Mouse (Mus musculus) macrophage (primary cell): ENCODE results near the gene Ubl3. TPM values are rescaled to one million over a fixed set of nuclear protein-coding genes. Genes with fewer than 3 reads are reported as not detected.
A peak's percentile ranks its signal among the peaks of the same experiment; 100 is the strongest.

Source experiments
- H3K27ac ChIP-seq: fragments of 350-480 bp; formaldehyde crosslinking; 2 replicates; pipeline ENCODE4 v1.9.0; 2021
- H3K36me3 ChIP-seq: fragments of 350-480 bp; formaldehyde crosslinking; 2 replicates; pipeline ENCODE4 v1.9.0; 2021; ENCODE audit errors: inconsistent target
- H3K4me3 ChIP-seq: fragments of 350-480 bp; formaldehyde crosslinking; 2 replicates; pipeline ENCODE4 v1.9.0; 2021; ENCODE audit errors: inconsistent target
- H3K79me2 ChIP-seq: fragments of 350-480 bp; formaldehyde crosslinking; 2 replicates; pipeline ENCODE4 v1.9.0; 2021; ENCODE audit errors: inconsistent target
- WGBS: methylation state at CpG from one replicate; pipeline ENCODE4 v1.1.7; 2026; ENCODE audit warnings: inconsistent platforms; ENCODE audit not compliant: missing documents; 5-methylcytosine and 5-hydroxymethylcytosine counted together
- polyA plus RNA-seq: library from polyadenylated mRNA; stranded (reverse); fragments of 250-400 nt; gene quantifications from 3 replicates; pipeline ENCODE4 v1.2.4, GENCODE M21; 2018; ENCODE audit warnings: inconsistent platforms
- total RNA-seq, 78 experiments: library from RNA; depleted of rRNA; stranded (reverse); fragments of 250-400 nt; gene quantifications; 1 replicate in 9 of 78; 2 replicates in 24 of 78; 3 replicates in 43 of 78; 4 replicates in 2 of 78; pipeline ENCODE4 v1.2.4; 2018; ENCODE audit warnings: inconsistent platforms in 56 of 78

Ubl3 gene
- 100 to 1,000 TPM in 25 of 26 experiments, 10 to 100 TPM in 1; 70.4 to 545 (median 156) TPM for total RNA-seq (2018; cell fraction: chromatin; rRNA removed)
- total RNA-seq (2018; cell fraction: cytosol; rRNA removed) = 100 to 1,000 TPM; 155 to 296 (median 210) TPM
- total RNA-seq (2018; cell fraction: nucleus; rRNA removed) = 100 to 1,000 TPM; 120 to 291 (median 146) TPM
- polyA plus RNA-seq = 131 to 179 TPM (median 142 TPM) in 3 replicates

DNA sequence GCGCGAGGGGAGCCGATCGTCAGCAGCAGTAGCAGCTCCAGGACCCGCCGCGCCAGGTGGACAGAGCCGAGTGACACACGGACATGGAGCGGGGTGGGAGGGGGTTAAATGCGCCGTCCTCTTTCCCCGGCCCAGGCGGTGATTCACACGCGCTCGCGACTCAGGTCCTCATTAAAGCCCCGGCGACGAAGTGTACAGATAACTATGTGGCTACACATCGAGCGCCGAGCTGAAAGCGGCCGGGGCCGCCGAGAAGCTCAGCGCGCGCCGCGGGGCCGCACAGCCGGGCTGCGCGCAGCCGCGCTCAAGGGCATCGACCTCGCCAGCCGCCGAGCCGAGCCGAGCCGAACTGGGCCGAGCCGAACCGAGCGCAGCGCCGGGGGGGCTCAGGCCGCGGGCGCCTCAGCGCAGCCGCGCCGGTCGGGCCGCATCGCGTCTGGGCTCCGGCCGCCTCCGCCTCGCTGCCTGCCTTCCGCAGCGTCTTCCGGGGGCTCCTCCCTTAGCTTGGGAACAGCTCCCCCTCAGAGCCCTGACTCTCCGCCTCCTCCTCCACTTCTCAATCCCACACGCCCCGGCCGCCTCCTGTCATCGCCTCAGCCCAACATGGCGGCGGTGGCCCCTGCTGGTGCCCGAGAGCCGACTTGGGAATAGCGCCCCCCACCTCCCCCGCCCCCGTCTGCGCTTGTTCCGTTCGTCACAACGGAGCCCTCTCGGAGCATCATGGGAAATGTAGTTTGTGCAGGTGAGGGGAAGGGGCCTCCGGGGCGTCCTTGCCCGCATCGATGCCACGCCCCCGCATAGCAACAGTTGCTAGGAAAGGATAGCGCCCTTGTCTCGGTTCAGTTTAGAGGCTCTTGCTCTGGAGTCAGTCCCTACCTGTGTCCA, at the start of gene Ubl3:
TSS of gene Ubl3 (minus strand) at position 603 of the 885 bp plus-strand sequence.
- Histone ChIP-seq H3K36me3 (no peaks in the 10 kb centered on the region), H3K27ac (peak within 1 kb of the TSS; percentile 88), H3K79me2 (peaks cover 40% of the 10 kb centered on the region), H3K4me3 (peak within 1 kb of the TSS; percentile 94)
- WGBS = 1% methylated on average over 95 of the region's 95 CpGs

DNA sequence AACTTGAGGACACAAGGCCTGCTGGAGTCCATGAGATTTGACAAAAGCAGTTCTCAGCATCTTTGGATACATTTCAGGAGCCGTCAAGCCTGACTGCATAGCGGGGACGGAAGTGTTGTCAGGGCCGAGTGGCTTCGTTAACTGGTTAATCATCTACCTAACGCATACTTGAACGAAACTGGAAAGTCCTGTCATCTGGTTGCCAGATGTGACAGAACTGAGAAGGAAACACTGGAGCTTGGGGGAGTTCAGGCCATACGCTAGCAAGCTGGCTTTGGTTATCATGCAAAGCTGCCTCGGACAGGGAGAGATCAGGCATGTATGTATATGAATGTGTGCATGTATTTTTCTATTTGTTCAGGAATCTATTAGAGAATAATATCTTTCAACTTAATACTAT, 45.8 kb upstream of the Ubl3 start:
- H3K36me3 ChIP-seq = no peaks in the 10 kb centered on the region
- no peak overlapping the region for H3K4me3 ChIP-seq
- H3K79me2 ChIP-seq = no peaks in the 10 kb centered on the region
- no peak overlapping the region for H3K27ac ChIP-seq
- WGBS = 96% methylated on average over 9 of the region's 9 CpGs

DNA sequence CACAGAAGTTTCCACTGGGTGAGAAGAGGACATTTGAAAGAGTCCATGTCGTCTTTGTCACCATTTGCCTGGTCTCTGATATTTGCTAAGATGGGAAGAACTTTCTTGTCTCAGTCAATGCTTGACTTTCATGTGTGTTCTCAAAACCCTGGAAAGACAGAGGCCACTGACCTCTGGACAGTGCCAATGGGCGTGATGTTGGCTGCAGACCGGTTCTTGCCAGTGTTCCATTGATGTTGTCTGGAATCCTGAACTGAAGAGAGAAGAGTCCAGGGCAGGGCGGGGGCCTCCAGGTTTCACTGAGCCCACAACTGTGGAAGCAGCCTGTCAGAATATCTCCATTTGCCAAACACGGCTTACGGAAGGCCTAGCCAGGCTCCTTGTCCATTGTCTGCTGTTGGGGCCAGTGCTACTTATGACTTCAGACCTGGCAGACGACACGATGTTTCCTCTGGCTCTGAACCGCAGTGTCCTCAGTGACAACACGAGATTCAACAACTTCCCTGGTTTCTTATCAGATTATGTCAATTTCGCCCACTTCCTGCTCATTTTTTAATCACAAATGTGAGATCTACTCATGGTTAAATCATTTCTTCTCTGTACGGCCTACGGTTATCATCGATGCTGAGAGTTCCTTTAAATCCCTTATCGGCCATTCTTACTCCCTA, 43.6 kb upstream of the Ubl3 start:
- no peaks in the 10 kb centered on the region for H3K79me2 ChIP-seq
- H3K4me3 ChIP-seq = no peak overlapping the region
- WGBS = 73% methylated on average over 15 of the region's 15 CpGs
- no peaks in the 10 kb centered on the region for H3K36me3 ChIP-seq
- no peak overlapping the region for H3K27ac ChIP-seq

DNA sequence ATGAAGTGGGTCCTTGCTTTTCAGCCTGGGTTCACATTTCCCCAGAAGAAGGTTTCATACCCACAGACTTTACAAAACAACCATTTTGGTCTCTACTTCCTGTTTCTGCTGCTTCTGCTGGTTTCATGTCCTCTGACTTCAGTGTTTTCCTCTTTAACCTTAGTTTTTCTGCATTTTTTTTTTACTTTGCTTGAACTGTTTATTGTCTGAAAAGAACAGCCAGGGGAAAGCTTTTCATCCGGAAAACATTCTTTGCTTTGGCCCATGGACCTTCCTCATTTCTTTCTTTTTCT, 42.8 kb upstream of the Ubl3 start:
- Histone ChIP-seq H3K27ac (peak overlapping the region; percentile 44), H3K4me3 (no peak overlapping the region), H3K36me3 (no peaks in the 10 kb centered on the region), H3K79me2 (no peaks in the 10 kb centered on the region)
- 55% methylated on average over 1 of the region's 1 CpGs for WGBS

DNA sequence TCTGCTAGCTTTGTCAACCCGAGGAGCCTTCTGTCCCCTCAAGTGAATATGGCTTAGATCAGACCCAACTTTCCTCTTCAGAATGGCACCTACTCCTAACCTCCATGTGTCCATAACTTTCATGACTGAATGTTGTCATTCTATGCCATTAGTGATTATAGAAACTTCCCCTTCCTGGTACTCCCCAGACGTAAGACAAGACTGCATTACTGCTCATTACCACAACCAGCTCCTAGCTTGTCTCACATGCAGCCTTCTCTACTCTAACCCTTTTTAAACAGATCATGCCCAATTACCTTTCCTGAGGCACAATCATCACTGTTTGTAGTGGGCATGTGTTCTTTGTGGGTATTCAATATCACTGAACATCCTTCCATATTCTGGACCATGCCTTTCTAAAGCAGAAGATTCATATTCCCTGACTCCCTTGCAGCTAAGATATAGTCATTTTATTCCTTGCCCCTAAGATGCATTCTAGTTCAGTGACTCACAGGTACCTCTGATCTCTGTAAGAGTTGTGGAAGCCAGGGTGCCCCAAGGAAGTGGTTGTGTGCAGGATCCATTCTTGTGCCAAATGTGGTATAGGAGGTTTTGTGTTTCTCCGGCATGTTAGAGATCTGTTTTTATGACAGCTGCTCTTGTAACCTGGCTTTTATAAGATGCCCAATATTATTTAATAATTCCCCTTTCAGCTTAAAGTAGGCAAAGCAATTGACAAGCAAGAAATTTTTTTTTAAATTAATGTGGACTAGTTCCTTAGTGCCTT, 42.3 kb upstream of the Ubl3 start:
- Histone ChIP-seq H3K27ac (peak overlapping the region; percentile 44), H3K4me3 (no peak overlapping the region), H3K36me3 (no peaks in the 10 kb centered on the region), H3K79me2 (no peaks in the 10 kb centered on the region)
- WGBS = 43% methylated on average over 3 of the region's 3 CpGs

DNA sequence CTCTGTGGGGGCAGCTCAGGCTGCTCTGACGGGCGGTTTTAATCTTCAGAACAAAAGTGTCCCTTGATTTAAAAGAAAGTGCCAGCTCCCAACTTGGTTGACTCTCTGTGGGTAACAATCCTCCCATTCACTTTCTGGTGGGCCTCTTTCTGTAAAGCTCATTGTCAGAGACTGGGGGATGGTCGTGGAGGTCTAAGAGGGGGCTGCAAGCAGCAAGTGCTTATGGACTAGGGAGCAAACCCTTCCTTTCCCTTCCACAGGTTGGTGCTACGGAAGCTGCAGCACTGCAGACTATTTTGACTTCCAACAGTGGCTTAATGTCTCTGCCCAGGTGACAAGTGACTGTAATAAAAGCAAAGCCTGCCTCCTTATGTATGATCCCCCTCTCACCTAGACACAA, 41.0 kb upstream of the Ubl3 start:
- 94% methylated on average over 4 of the region's 4 CpGs for WGBS
- H3K4me3 ChIP-seq = no peak overlapping the region

DNA sequence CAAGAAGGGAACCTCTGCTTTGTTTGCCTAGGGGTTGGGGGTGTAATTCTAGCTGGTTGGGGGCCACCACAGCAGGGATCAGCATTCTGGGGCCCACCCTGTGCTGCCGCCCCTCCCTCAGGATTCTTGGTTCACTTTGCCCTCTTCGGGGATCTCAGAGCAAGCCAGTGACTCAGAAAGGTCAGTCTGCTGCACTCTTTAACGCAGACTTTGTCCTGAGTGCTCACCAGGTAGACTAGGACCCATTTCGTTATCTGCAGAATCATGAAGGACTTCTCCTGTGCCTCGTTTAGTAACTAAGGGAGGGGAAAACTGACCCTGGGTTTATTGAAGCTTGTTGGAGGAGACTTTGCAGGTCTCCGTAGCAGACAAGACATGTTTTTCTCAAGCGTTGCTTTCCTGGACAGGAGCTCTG, 38.9 kb upstream of the Ubl3 start:
- 91% methylated on average over 7 of the region's 7 CpGs for WGBS
- Histone ChIP-seq H3K36me3 (no peaks in the 10 kb centered on the region), H3K4me3 (no peak overlapping the region), H3K27ac (no peak overlapping the region), H3K79me2 (no peaks in the 10 kb centered on the region)

More for the DNA sequence above, 41.0 kb upstream of the Ubl3 start:
- H3K27ac ChIP-seq = no peak overlapping the region
- no peaks in the 10 kb centered on the region for H3K79me2 ChIP-seq
- no peaks in the 10 kb centered on the region for H3K36me3 ChIP-seq

DNA sequence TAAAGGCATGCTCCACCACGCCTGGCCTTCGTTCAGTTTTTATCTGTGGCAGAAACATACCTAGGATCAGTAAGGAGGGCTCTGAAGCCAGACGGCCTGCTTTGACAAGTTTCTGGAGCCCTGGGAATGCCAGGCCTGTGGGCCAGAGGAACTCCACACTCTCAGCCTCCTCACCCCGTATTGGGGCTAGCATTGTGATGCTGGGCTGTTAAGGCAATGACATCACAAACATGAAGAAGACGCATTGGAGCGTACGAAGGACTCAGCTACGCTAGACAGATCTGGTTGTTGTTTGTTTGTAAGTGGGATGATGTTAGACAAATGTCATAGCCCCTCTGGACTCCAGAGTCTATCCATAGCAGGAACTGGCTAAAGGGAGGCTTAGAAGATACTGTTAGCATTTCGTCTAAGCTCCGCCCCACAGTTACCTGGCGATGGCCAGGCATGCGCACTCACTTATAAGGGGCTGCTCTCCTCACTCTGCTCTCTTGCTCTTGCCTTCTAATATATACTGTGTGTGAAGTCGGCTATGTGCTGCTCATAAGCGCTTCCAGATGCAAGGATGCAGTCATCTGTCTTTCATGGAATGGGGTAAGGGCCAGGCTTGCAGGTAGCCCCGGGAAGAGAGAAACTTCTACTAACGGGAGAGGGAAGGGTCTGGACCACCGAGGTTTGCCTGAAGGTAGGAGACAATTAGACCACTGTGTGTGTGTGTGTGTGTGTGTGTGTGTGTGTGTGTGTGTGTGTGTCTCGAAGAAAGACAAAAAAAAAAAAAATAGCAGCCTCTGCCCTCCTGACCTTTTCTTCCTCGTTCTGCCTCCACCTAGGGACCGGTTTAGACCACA, 38.2 kb upstream of the Ubl3 start:
- Histone ChIP-seq H3K36me3 (no peaks in the 10 kb centered on the region), H3K4me3 (no peak overlapping the region), H3K79me2 (no peaks in the 10 kb centered on the region), H3K27ac (no peak overlapping the region)
- 86% methylated on average over 16 of the region's 20 CpGs for WGBS

DNA sequence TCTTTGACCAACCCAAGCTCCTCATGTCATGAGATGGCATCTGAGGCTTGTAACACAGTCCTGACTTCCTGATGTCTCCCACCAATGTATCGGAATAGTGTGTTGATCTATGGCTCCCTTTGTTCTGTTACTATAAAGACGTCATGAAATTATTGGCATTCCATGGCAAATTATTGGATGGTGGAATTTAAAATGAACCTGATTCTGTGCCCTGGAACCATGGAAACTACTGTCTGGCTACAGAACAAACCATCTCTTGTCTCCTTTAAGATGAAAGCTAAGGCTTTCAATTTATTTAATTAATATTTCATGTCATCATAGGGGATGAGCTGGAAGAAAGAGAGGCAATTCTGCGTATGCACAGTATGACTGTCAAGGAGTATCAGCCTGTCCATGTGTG, 36.4 kb upstream of the Ubl3 start:
- 95% methylated on average over 2 of the region's 3 CpGs for WGBS
- Histone ChIP-seq H3K4me3 (no peak overlapping the region), H3K36me3 (no peaks in the 10 kb centered on the region), H3K27ac (no peak overlapping the region), H3K79me2 (no peaks in the 10 kb centered on the region)

DNA sequence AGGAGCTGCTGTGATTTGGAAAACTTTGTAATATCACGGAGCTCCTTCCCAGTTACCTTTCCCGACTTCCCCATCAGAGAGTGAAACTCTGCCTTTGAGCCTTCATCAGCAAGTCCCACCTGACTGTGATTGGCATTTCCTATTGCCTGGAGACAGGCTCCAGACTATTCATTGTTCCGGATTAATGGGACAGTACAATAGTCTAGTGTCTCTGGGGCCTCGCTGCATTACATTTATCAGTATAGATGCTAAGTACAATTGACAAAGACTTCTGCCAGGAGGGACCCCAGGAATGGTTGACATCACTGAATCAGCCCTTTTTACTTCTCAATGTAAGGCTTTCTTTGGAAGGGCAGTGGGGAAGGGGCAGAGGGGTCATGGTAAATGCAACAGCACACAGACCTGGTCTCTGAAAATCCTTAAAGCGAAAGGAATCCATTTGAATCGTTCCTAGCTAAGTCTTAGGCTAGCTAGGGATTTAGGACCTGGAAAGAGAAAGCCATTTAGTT, 35.6 kb upstream of the Ubl3 start:
- Histone ChIP-seq H3K36me3 (no peaks in the 10 kb centered on the region), H3K27ac (no peak overlapping the region)
- 88% methylated on average over 5 of the region's 6 CpGs for whole genome bisulfite sequencing

DNA sequence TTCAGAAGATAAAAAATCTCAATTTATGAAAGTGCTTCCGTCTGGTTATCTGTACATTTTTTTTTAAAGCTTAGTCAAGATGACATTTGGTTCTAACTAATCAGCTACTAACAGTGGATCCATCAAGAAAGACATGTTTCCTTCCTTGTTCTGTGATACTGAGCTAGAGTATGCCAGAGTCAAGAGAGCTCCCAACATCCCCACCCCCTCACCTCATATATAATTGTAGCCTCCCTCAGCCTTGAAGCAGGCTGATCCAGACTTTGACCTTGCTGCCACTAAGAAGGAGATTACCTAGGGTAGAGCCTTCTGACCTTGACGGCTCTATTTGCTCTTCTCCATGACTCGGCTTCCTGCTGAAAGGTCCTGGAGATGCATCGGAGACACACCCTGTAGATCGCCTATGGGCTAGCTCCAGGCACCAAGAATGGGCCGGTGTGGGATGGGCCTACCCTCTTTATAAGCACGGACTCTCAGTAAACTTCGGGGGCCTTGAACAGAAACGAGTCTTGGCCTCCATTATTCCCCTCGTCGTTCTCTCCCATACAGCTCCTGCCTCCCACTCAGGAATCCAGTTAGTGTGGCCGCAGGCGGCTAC, 27.9 kb upstream of the Ubl3 start:
- no peaks in the 10 kb centered on the region for H3K36me3 ChIP-seq
- H3K27ac ChIP-seq = no peak overlapping the region
- WGBS = 94% methylated on average over 13 of the region's 13 CpGs
- no peaks in the 10 kb centered on the region for H3K79me2 ChIP-seq
- H3K4me3 ChIP-seq = no peak overlapping the region

More for the DNA sequence above, 35.6 kb upstream of the Ubl3 start:
- Histone ChIP-seq H3K79me2 (no peaks in the 10 kb centered on the region), H3K4me3 (no peak overlapping the region)

DNA sequence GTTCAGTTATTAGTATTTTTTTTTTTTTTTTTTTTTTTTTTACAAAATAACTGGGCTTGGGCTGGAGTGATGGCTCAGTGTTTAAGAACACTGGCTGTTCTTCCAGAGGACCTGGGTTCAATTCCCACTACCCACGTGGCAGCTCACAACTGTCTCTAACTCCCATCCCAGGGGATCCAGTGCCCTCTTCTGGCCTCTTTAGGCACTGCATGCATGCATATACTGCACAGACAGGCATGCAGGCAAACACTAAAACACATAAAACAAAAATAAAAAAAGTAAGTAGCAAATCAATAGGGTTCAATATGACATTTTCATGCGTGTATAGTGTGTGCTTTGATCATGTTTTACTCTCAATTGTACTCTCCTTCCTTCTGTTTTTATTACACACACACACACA, 26.6 kb upstream of the Ubl3 start:
- H3K79me2 ChIP-seq = no peaks in the 10 kb centered on the region
- WGBS = 100% methylated on average over 2 of the region's 2 CpGs
- no peak overlapping the region for H3K4me3 ChIP-seq
- no peak overlapping the region for H3K27ac ChIP-seq
- no peaks in the 10 kb centered on the region for H3K36me3 ChIP-seq

DNA sequence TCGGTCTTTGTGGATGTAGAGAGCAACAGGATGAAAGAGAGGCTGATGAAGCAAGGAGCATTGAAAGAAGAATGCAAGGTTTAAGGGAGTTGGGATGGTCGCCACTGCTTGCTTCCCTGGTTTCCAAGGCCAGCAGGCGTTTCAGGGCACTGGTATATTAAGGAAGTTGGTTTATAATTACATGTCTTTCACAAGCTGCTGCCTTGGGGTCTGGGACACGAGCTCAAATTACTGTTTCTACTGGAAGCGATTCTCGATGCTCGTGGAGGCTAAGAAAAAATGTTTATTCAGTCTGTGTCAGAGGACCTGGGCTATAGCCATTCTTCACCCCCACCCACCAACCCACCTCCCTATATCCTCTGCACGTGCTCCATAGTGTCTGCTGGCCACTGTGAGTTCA, 25.8 kb upstream of the Ubl3 start:
- Histone ChIP-seq H3K79me2 (no peaks in the 10 kb centered on the region), H3K27ac (no peak overlapping the region), H3K36me3 (no peaks in the 10 kb centered on the region), H3K4me3 (no peak overlapping the region)
- WGBS = 88% methylated on average over 8 of the region's 8 CpGs
